Mouse (Mus musculus): ENCODE data around the gene Fbn1.

Gene Fbn1

GRCm38 (mm10) chr2:125452369-125453097, 55.3 kb downstream of the Fbn1 start:
- DNase-seq: no peak

- DNase-seq: no peak
Measured at GRCm38 (mm10) chr2:125449361-125449760, 58.4 kb downstream of the Fbn1 start.

- DNase-seq: no peak
Measured at GRCm38 (mm10) chr2:125448881-125449280, 58.9 kb downstream of the Fbn1 start.

GRCm38 (mm10) chr2:125447274-125447898, 60.4 kb downstream of the Fbn1 start:
- DNase-seq: no peak

GRCm38 (mm10) chr2:125438381-125438780, 69.4 kb downstream of the Fbn1 start:
- DNase-seq: no peak

GRCm38 (mm10) chr2:125436240-125436639, 71.6 kb downstream of the Fbn1 start:
- DNase-seq: no peak

GRCm38 (mm10) chr2:125433524-125433923, 74.3 kb downstream of the Fbn1 start:
- no peak for DNase-seq

GRCm38 (mm10) chr2:125431491-125431890, 76.3 kb downstream of the Fbn1 start:
- DNase-seq: no peak

- DNase-seq: peak; percentile 42
Measured at GRCm38 (mm10) chr2:125428811-125429438, 78.9 kb downstream of the Fbn1 start.

GRCm38 (mm10) chr2:125420604-125421003, 87.2 kb downstream of the Fbn1 start:
- no peak for DNase-seq

- no peak for DNase-seq
Measured at GRCm38 (mm10) chr2:125419681-125420080, 88.1 kb downstream of the Fbn1 start.

GRCm38 (mm10) chr2:125418546-125418945, 89.2 kb downstream of the Fbn1 start:
- no peak for DNase-seq

- DNase-seq: peak; percentile 56
Measured at GRCm38 (mm10) chr2:125416541-125417245, 91.1 kb downstream of the Fbn1 start.

GRCm38 (mm10) chr2:125412351-125412750, 95.4 kb downstream of the Fbn1 start:
- no peak for DNase-seq

GRCm38 (mm10) chr2:125411777-125412176, 96.0 kb downstream of the Fbn1 start:
- no peak for DNase-seq

- DNase-seq: no peak
Measured at GRCm38 (mm10) chr2:125404509-125405105, 103.2 kb downstream of the Fbn1 start.

- DNase-seq: no peak
Measured at GRCm38 (mm10) chr2:125402276-125402675, 105.5 kb downstream of the Fbn1 start.

- DNase-seq: no peak
Measured at GRCm38 (mm10) chr2:125400121-125400520, 107.7 kb downstream of the Fbn1 start.

- no peak for DNase-seq
Measured at GRCm38 (mm10) chr2:125397796-125398195, 110.0 kb downstream of the Fbn1 start.

GRCm38 (mm10) chr2:125394428-125395101, 113.2 kb downstream of the Fbn1 start:
- no peak for DNase-seq

- DNase-seq: peak; percentile 44
Measured at GRCm38 (mm10) chr2:125391582-125391981, 116.2 kb downstream of the Fbn1 start.

GRCm38 (mm10) chr2:125389796-125390195, 118.0 kb downstream of the Fbn1 start:
- DNase-seq: no peak

Measured in kidney, adult 9 months (tissue).